Mouse (Mus musculus): ENCODE data around the gene Ppox.

The Ppox gene

GRCm38 (mm10) chr1:171268341-171268740 lies 12.6 kb downstream of the Ppox start:
- no peak for DNase-seq (ENCODE audit: extremely low read depth, low read depth, low spot score)

GRCm38 (mm10) chr1:171265971-171266744 lies 14.8 kb downstream of the Ppox start:
- DNase-seq (ENCODE audit: extremely low read depth, low read depth, low spot score): no peak

GRCm38 (mm10) chr1:171263666-171264461 lies 17.1 kb downstream of the Ppox start:
- no peak for DNase-seq (ENCODE audit: extremely low read depth, low read depth, low spot score)

GRCm38 (mm10) chr1:171263185-171263611 lies 17.8 kb downstream of the Ppox start:
- DNase-seq (ENCODE audit: extremely low read depth, low read depth, low spot score): no peak

- DNase-seq (ENCODE audit: extremely low read depth, low read depth, low spot score): no peak
Measured at GRCm38 (mm10) chr1:171262594-171263130, 18.3 kb downstream of the Ppox start.

GRCm38 (mm10) chr1:171260316-171260715 lies 20.7 kb downstream of the Ppox start:
- DNase-seq (ENCODE audit: extremely low read depth, low read depth, low spot score): no peak

GRCm38 (mm10) chr1:171258921-171259320 lies 22.1 kb downstream of the Ppox start:
- DNase-seq (ENCODE audit: extremely low read depth, low read depth, low spot score): no peak

- DNase-seq (ENCODE audit: extremely low read depth, low read depth, low spot score): no peak
Measured at GRCm38 (mm10) chr1:171257781-171258180, 23.2 kb downstream of the Ppox start.

- DNase-seq (ENCODE audit: extremely low read depth, low read depth, low spot score): no peak
Measured at GRCm38 (mm10) chr1:171256937-171257548, 23.9 kb downstream of the Ppox start.

GRCm38 (mm10) chr1:171256095-171256818 lies 24.7 kb downstream of the Ppox start:
- no peak for DNase-seq (ENCODE audit: extremely low read depth, low read depth, low spot score)

GRCm38 (mm10) chr1:171252415-171252814 lies 28.6 kb downstream of the Ppox start:
- DNase-seq (ENCODE audit: extremely low read depth, low read depth, low spot score): no peak

GRCm38 (mm10) chr1:171251594-171252324 lies 29.2 kb downstream of the Ppox start:
- DNase-seq (ENCODE audit: extremely low read depth, low read depth, low spot score): no peak

GRCm38 (mm10) chr1:171250680-171251593 lies 30.0 kb downstream of the Ppox start, which contains the start of gene Ndufs2:
Gene Ndufs2, minus strand, starts transcription at chr1:171251388.
- DNase-seq (ENCODE audit: extremely low read depth, low read depth, low spot score): no peak

- DNase-seq (ENCODE audit: extremely low read depth, low read depth, low spot score): no peak
Measured at GRCm38 (mm10) chr1:171249913-171250600, 30.9 kb downstream of the Ppox start, which contains the start of gene Adamts4. Gene Adamts4, plus strand, starts transcription at chr1:171250421.

GRCm38 (mm10) chr1:171248386-171249226 lies 32.4 kb downstream of the Ppox start:
- no peak for DNase-seq (ENCODE audit: extremely low read depth, low read depth, low spot score)

- DNase-seq (ENCODE audit: extremely low read depth, low read depth, low spot score): no peak
Measured at GRCm38 (mm10) chr1:171247916-171248315, 33.1 kb downstream of the Ppox start.

GRCm38 (mm10) chr1:171247453-171247841 lies 33.5 kb downstream of the Ppox start:
- no peak for DNase-seq (ENCODE audit: extremely low read depth, low read depth, low spot score)

All from fat pad, adult 2 months (tissue).